Mouse (Mus musculus): ENCODE measurements around the gene Hps1.

Hps1 gene

DNA sequence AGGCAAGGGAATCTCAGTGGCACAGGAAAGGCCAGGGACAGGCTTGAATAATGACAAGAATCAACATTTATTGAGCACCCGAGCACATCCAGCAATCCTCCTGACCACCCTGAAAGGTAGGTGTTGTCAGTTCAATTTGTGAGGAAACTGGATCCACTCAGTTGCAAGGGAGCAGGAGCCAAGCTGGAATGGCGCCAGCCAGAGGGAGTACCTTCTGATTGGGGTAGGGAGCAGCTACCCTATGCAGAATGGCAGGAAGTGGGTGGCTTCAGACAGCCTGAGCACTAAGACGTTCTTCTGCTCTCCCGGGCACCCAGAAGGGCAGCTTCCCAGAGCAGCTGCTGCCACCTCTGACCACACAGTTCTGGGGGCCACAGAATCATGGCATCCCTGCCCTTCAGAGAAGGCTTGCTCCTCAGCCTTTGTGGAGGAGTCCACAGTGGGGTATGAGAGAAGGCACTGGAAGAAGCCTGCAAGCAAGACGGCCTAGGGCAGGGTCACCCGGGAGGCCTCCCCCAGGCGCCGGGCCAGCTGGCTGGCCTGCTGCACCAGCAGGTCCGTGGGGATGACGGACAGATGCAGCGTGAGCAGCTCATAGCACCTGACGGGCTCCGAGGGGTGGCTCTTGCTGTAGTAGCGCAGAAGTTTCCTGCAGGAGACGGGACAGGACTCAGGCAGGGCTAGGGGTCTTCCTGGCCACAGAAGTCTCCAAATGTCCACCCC lies 24.5 kb downstream of the Hps1 start:
- DNase-seq: peak; percentile 37 to 66

DNA sequence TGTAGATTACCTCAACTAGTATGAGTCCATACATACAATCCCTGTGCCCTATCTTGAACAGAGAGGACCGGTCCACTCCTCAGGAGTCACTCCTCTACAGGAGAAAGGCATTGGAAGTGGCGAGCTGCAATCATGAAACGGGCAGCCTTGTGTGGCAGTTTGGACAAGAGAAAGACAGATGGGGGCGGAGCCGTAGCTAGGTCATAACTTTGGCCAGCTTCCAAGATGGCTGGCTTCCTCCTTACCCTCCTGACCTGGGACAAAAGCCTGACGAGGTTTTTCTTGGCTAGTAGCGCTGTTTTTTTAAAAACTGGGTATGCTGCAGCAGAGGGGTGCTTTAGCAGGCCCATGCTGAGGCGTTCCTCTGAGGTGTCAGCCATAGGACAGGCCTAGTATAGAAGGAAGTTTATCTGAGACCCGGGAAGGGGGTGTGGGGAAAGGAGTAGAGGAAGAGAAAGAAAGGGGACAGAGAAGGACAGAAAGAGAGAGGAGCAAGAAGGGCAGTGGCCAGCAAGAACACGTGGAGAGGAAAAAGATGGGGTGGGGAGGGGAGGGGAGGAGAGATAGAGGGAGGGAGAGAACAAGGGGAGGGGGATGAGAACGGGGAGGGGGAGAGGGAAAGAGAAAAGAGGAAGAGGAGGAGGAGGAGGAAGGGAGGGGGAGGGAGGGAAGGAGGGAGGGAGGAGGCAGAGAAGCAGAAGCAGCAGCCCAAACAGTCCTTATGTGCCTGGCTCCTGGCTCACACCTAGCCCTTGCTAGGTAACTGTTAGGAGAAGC lies 26.4 kb downstream of the Hps1 start:
- peak; percentile 86 to 87 for DNase-seq

DNA sequence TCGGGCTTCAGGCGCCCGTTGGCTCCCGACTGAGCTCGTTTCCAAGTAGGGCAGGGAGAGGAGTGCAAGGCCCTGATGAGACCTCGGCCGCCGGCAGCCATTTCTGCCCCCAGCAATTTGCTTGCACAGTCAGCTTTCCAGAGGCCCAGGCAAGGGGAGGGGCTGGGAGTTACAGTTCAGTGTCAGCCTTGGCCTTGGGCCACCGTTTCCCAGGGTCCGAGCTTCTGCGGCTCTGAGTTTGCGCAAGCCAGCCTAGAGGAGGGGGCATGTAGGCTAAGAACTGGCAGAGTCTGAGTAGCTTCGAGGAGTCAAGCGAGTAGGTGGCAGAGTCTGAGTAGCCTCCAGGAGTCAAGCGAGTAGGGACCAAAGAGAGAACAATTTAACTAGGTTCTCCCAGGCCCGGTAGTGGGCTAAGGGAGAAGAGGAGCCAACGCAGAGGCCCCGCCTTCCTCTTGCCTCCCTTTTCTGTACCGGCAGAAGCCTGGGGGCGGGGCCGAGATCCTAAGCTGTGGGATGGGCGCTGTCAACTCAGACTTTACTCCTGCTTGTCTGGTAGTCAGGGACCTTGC lies 27.3 kb downstream of the Hps1 start, which contains the start of gene Pyroxd2:
Pyroxd2 (minus strand) TSS at position 413 of the 569 bp plus-strand sequence.
- peak; percentile 88 to 91 for DNase-seq

DNA sequence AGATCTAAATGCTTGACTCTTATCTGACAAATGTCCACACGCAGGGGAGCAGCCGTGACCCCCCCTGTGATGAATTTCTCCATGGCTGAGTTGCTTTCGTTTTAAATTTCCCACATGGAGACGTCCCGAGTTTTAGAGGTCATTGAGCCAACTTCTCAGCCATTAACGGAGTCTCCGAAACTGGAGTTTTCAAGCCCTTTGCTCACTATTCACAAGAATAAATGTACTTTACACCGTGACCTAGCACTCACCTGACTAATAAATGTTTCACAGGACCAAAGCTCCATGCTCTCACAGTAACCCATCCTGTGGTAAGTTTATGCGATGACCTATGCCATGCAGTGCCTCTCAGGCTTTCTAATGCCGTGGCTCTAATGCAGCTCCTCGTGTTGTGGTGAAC lies 29.6 kb downstream of the Hps1 start:
- no peak for DNase-seq

DNA sequence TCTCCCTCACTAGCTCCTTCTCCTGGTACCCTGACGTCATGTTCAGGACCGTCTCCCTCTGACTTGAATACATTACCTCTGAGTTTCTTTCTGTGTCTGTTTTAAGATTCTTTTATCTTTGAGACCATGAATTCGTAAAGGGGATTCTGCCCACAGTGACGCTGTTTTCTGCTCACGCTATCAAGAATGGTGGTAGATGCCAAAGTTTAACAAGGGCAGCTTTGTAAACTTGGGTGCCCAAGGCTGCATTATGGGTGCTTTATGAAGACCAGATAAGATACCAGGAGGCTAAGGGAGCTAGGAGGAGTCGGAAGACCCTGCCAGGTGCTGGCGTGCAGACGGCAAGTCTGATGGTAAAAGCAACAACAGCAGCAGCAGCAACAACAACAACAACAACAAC lies 33.1 kb downstream of the Hps1 start:
- DNase-seq: no peak

DNA sequence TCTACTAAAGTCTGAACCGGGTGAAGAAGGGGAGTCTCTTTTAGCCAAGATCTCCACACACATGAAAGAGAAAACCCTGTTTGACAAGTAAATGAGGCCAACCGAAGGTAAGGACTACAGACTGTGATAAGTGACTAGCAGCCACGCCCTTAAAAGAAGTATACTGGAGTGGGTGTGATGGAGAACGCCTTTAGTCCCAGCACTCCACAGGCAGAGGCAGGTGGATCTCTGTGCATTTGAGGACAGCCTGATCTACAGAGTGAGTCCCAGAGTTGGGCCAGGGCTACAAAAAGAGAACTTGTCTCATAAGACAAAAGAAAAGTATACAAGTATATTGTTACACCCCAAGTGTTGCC lies 33.9 kb downstream of the Hps1 start:
- DNase-seq: no peak

DNA sequence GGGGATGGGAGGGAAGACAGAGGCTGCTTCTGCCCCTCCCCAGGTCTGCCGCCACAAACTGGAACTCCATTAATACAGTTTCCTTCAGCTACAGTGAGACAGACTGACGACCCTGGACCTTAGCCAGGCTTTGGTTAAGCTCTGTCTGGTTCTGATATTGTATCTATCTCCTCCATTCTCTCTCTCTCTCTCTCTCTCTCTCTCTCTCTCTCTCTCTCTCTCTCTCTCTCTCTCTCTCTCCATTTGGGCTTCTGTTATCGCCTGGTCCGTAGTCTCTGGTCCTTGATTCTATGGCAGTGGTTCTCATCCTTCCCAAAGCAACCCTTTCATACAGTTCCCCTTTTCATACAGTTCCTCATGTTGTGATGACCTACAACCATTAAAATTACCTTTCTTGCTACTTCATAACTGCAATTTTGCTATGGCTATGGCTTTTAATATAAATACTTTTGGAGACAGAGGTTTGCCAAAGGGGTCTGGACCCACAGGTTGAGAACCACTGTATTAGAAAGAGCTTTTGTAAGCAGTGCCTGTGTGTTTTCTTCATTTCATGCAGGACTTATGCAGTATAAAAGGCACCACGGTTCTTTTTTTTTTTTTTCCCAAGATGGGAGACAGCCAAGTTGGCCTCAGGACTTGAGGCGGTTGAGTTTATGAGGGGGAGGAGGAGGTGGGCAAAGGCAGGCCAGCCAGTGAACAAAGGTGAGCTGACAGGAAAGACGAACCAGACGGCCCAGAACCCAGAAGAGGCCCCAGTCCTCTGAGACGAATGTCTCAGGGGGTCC lies 34.5 kb downstream of the Hps1 start:
- no peak for DNase-seq

DNA sequence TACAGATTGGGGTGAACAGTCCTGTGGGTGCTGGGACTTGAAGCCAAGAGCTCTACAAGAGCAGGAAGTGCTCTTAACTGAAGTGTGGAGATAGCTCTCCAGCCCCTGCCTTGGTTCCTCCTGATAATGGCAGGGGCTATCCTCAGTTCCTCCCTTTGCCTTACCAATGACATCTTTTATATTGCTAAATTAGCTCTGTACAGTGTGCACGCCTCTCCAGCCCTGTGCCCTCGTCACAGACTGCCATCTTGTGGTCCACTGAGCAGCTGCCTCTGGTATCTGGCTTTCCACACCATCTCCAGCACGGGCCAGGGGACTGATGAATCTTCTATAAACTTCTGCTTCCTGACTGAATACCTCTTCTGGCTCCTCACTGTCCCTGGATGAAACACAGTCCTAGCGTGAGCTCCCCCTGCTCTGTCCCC lies 35.6 kb downstream of the Hps1 start:
- DNase-seq: peak; percentile 68 to 75

DNA sequence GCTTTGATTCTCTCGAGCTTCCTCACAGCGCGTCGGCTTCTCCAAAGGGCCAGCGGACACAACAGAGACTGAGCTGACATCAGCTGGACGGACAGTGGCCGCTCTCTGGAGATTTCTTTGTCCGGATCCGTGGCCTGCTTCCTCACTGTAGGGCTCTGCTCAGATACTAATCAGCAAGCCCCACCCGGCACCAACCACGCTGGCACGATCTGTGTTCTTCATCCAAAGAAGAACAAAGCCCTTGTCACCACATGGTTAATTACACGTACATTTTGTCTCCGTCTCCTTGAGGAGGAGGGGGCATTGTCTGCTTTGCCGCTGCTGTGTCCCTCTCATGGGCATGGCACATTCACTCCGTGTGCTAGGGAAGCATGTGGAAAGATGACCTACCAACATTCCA lies 36.5 kb downstream of the Hps1 start:
- DNase-seq: no peak

DNA sequence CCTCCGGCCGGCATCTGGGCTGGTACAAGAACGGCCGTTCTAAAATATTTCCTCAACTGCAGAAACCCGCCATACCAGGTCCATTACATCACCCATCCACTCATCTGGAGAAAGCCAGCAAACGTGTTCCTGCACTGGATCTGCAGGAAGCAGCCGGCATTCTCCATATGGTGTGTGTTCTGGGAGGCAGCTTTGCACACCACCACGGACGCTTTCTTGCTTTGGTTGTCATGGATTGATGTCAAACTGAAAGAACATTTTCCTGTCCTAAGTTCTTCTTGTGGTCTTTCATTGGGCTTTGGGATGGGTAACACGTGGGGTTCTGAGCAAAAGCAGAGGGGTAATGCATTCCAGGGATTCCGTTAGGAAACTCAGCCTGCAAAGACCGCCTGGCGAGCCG lies 37.9 kb downstream of the Hps1 start:
- DNase-seq: no peak

DNA sequence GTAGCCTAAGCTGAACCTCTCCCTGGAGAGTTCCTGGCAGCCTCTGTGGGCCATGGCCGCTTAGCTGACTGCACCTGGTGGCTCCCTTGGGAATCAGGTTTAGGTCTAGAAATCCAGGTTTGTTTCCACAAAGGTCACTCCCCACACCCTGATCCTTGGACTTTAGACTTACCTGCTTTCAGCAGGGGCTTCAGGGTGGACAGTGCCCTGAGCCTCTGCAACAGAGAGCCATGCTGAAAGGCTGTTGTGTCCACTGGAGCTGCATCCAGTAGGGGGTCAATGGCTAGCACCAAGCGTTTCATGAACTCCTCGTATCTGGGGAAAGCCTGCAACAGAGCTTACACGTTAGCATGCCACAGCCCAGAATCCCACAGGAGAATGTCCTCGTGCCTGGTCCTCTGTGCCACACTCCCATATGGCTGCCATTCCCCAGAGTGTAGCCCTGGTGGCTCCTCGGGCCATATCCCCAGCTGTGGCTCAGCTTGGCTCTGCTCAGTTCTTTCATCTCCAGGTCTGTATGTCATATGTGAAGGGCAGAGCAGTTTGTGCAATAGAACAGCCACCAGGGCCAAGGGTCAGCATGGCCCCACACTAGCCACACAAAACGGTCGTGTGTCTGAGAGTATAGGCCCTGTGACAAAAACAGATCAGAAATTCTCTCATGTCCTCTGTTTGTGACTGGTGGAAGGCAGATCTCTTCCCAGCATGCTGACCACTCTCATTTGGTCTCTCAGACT lies 39.4 kb downstream of the Hps1 start:
- DNase-seq: no peak

DNA sequence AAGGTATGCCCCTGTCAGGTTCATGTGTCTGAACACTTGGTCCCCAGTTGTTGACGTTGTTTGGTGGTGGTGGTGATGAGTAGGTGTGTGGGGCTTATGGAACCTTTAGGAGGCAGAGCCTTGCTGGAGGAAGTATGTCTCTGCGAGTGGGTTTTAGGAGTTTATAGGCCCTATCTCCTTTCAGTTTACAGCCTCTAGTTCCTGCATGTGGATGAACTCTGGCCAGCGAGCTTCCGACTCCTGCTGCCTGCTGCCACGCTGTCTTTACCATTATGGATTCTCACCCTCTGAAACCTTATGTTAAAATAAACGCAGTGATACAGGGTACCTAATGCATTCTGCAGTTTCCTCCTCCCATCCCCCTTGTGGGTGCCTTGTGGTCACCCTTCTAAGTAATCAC lies 40.0 kb downstream of the Hps1 start:
- DNase-seq: no peak

DNA sequence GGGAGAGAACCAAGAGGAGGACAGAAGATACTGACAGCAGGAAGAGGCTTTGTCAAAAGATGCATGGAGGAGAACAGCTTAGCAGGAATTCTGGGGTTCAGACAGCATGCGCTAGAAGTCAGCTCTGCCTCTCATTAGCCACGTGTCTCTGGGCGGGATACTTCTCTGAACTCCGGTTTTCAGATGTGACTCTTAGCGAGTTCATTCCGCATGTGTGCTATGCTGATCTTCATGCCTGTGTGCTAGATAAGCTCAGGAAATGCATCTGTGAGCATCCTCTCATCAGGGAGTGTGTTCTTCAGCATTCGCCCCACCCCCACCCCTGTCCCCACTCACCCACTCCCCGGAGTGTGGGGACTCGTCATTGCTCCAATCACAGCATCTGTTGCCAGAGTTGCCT lies 42.0 kb downstream of the Hps1 start:
- DNase-seq: no peak

DNA sequence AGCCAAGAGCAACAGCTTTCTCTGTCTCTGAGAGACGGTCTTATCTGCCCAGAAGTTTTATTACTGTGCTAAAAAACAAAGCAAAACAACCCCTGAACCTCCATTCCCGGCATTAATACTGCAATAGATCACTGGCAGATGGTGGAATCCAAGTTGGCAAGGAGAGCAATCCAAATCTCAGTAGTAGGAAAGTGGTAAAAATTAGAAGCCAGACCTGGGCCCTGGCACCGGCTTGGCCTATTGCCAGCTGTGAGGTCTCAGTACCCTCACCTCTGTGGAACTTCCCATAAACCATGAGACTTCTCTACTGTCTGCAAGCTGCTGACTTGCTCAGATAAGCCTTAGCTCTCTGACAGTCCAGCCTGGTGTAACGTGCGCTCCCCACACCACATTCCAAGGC lies 44.8 kb downstream of the Hps1 start:
- DNase-seq: no peak

DNA sequence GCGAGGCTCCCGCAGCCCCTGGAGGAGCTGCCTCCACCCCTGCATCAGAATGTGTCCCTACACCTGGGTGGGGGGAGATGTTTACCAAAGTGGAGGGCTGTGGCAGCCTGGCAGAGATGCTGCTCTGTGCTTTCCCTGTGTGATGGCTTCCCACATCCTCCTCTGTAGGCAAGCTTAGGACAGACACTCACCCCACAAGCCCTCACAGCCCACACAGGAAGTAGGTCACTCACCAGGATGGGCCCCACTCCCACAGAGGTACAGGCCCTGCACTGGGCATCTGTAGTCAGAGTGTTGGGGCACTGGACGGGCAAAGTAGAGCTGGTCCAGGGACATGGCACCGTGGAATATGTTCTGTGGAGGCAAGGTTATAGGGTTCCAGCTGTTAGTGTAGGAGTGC lies 52.4 kb downstream of the Hps1 start:
- DNase-seq: no peak

DNA sequence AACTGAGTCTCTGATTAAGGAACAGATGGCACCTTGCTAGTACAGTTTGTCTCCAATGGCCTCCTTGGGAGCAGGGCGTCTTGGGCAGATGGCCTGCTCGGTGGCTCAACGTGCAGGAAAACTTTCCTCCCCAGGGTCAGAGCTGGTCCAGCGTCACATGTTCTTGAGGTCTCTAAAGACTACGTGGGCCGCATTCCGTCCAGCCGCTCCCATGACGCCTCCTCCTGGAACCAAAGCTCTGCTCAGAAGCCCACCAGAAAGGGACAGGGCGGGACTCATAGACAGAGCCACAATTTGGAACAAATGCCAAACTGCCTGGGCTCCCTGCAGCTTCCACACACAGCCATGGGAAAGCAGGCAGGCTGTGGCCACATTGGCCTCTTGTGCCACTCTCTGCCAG lies 53.0 kb downstream of the Hps1 start:
- no peak for DNase-seq

DNA sequence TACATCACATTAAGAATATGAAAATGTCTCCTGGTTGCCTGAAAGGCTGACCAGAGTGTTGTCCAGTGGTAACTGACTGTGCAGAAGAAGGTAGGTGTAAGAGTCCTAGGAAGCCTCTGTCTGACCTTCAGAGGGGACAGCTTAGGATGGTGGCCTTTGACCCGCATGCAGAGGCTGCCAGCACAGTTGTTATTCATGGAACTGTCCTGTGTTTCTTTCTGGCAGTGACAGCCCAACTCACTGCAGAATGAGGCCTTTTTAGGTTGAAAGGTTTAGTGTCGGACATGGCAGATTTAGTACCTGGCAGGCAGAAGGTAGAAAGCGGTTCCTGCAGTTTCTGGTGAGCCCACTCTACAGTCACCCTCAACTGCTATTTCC lies 53.8 kb downstream of the Hps1 start:
- no peak for DNase-seq

DNA sequence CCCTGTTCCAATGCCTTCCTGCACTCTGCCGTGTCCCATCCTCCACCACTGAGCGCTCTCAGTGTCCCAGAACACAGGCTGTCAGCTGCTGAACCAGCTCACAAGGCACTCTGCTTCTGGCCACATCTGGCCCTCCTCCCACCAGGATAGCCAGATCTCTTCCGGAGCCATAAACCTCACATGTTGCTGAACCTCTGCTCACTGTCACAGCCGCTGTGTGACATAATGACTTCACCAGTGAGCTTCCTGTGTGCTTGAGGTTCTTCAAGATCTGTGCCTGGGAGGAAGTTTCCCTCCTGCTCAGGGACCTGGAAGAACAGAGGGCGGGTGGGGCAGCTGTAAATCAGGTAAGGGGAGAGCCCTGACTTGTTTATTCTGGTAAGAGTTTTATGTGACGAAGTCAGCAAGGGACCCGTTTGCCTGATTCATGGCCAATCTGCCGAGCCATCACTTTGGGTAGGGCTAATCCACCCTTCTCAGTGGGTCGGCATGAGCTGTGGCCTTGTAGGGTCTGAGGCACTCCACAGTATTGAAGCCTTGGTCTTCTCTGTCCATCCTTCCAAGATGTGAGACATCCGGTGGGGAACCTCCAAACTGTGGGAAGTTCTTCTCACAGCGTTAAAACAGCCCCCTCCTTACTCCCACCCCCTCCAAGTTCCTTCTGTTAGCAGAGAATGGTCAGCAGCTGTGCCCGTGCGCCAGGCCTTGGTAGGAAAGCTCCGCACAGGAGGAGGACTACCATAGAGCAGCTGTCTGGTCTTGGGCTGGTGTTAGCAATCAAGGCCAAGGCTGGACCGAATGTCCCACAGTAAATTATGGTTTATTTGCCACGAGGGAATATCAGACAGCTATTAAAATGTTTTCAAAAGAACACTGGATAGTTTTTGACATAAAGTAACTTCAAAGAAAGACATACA lies 54.5 kb downstream of the Hps1 start:
- no peak for DNase-seq

DNA sequence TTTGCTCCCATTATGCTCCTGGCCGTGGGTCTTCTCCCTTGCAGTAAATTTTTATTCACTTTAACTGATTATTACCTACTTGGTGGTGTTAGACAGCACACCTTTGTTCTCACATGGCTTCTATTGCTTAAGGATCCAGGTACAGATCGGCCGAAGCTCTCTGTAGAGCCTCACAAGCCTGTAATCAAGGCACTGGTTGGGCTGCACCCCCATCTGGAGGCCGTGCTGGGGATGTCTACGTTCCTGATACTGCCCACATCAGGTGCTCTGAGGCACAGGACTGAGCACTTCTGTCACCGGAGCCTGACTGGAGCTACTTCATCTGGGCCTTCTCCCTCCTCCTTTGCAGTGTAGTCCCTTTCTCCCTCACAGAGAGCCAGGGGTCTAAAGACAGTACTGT lies 56.5 kb downstream of the Hps1 start:
- no peak for DNase-seq

DNA sequence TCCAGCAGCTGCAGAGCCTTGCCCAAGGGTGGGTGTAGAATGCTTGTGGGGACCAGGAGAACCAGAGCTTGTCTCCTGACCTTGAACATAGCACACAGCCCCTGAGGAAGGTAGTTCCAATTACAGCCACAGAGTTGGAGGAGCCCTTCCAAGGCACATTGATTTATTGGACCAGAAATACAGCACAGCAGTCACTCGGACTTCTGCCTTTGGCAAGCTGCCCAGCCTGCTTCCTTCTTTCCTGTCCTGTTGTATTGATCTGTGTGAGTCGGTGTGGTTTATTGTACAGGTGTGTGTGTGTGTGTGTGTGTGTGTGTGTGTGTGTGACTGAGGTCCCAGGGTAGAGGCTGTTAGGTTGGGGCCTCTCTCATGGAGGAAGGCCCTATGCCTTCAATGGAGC lies 57.3 kb downstream of the Hps1 start:
- DNase-seq: no peak

DNA sequence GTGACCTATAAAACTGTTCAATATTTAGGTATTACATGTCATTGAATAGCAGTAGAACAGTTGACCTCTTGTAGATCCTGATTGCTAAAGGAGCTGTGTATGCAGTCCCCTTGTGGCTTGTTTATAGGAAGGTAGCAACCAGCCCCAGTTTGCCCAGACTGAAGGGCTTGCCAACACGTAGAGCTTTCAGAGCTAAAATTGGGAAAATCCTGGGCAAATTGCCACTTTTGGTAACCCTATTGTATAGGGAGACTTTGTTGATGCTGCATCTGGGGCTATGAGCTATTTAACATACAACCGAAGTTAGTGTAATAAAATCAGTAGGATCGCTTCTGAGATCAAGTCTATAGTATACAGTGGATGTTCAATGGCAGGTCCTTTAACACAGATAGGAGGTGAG lies 61.7 kb downstream of the Hps1 start:
- no peak for DNase-seq

DNA sequence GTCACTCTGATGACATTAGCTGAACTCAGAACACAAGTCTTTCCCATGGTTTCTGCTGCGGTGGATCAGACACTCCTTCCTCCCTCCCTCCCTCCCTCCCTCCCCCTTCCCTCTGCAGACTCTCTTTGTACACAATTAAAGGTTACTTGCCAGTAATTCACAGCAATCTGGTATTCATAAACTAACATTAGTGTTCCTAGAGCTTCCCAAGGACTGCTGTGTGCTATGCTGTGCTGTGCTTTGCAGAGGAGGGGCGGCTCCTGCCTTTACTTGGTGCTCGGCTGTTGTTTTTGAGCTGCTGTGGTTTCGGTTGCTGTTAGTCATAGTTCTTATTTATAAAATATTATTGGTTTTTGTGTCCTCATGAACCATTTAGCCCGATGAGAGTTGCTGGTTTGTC lies 62.1 kb downstream of the Hps1 start:
- no peak for DNase-seq
